Mouse (Mus musculus): Measurements from ENCODE around the gene Ckap5.

GRCm38 (mm10) chr2:91649152-91649551 is 122.6 kb downstream of the Ckap5 start:
- TF ChIP-seq CTCF (IDR thresholded peaks at IDR 0.05) (no peak), EP300 (IDR thresholded peaks at IDR 0.05; ENCODE audit: insufficient read depth, low read depth, low read length) (no peak), POLR2A (IDR thresholded peaks at IDR 0.05; ENCODE audit: insufficient read depth, low read depth, low read length) (no peak)
